Mouse (Mus musculus) embryonic facial prominence, embryonic 14.5 days (tissue): ENCODE measurements around the gene Entpd2. TPM values are rescaled to one million over a fixed set of nuclear protein-coding genes. Genes with fewer than 3 reads are reported as not detected.
A peak's percentile ranks its signal among the peaks of the same experiment; 100 is the strongest.

Experiments used
- ATAC-seq: fragments of 200-750 bp; cut with Nextera tagmentation; 2 replicates; pipeline ENCODE4 v1.8.0; 2017; ENCODE audit warnings: low read depth, moderate number of reproducible peaks, moderate TSS enrichment
- DNase-seq: peaks from one replicate; pipeline ENCODE4 v3.0.0-alpha.2; 2015; ENCODE audit warnings: low spot score
- H3K27ac ChIP-seq: fragments of 300-500 bp; sonication (generic); replicated peaks from 2 replicates; pipeline ENCODE4 v1.5.1; 2014; ENCODE audit warnings: low read depth, mild to moderate bottlenecking, low read length, moderate library complexity
- H3K27me3 ChIP-seq: fragments of 300-500 bp; sonication (generic); replicated peaks from 2 replicates; pipeline ENCODE4 v1.6.1; 2014; ENCODE audit warnings: low read length; ENCODE audit not compliant: control insufficient read depth, insufficient read depth
- H3K36me3 ChIP-seq: fragments of 300-500 bp; sonication (generic); 2 replicates; pipeline ENCODE4 v1.6.1; 2014; ENCODE audit warnings: low read length, mixed read lengths; ENCODE audit not compliant: control insufficient read depth, insufficient read depth
- H3K4me1 ChIP-seq: fragments of 300-500 bp; sonication (generic); 2 replicates; pipeline ENCODE4 v1.6.1; 2014; ENCODE audit warnings: antibody characterized with exemption, low read length; ENCODE audit not compliant: control insufficient read depth, insufficient read depth
- H3K4me2 ChIP-seq: fragments of 300-500 bp; sonication (generic); 2 replicates; pipeline ENCODE4 v1.6.1; 2014; ENCODE audit warnings: low read depth, mild to moderate bottlenecking, low read length, moderate library complexity, mixed read lengths
- H3K4me3 ChIP-seq: fragments of 300-500 bp; sonication (generic); 2 replicates; pipeline ENCODE4 v1.5.1; 2014; ENCODE audit warnings: low read depth, mild to moderate bottlenecking, low read length
- H3K9ac ChIP-seq: fragments of 300-500 bp; sonication (generic); 2 replicates; pipeline ENCODE4 v1.6.1; 2014; ENCODE audit warnings: low read depth, mild to moderate bottlenecking, low read length, moderate library complexity, mixed read lengths
- H3K9me3 ChIP-seq: fragments of 300-500 bp; sonication (generic); 2 replicates; pipeline ENCODE4 v1.6.1; 2016; ENCODE audit warnings: low read length; ENCODE audit not compliant: control insufficient read depth
- WGBS: fragments of 180-500 bp; shearing (Covaris S2); extraction: QIAGEN DNeasy Blood & Tissue Kit; methylation state at CpG from one replicate; pipeline ENCODE4 v1.1.7; 2014; 5-methylcytosine and 5-hydroxymethylcytosine counted together
- polyA plus RNA-seq: library from polyadenylated mRNA; unstranded; fragments of >200 nt; fragmentation: Nextera tagmentation; extraction: Ambion mirVana; gene quantifications from 2 replicates; pipeline ENCODE4 v1.2.1, GENCODE M21; 2014

The Entpd2 gene
- polyA plus RNA-seq, 1 experiment from 2014 or later, result 12.9 TPM

DNA sequence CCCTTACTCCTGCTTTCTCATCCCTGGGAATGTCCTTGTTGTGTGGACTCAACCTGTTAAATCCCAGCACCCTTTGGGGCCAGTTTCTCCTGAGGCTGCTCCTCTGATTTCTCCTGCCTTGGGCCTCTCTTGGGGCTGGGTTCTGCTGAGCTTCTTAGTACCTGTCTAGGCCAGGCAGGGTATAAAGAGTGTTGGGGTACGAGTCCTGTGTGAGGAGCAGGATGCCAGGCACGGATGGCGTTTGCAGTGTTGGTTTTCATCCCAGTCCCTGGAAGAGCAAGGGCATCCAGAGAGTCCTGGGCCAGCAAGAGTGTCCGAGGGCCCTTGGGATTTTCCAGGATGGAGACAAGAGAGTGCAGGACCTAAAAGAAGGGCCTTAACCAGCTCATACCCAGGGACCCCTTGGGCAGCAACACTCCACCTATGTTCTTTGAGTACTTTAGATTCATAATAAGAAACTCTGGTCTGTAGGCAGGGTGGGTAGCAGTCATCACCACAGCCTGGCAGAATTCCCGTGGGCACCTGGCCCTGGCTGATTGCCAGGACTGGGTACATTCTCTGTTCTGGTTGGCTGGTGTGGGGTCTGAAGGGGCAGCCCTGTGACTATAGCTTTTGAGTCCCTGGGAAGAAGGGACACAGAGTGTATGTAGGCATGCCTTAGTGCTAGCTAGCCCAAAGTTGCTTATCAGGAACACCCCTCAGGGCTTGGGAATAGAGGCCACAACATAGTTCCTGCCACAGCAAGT, 33.9 kb downstream of the Entpd2 start:
- H3K27ac ChIP-seq, result no peak overlapping the region
- no peaks in the 10 kb centered on the region for H3K9me3 ChIP-seq
- H3K27me3 ChIP-seq, result peaks cover 20% of the 10 kb centered on the region
- H3K4me1 ChIP-seq, result no peaks in the 10 kb centered on the region
- DNase-seq (no peak), ATAC-seq (no peak)
- 65% methylated on average over 5 of the region's 5 CpGs for WGBS
- H3K4me2 ChIP-seq, result peak overlapping the region; percentile 92
- peak overlapping the region; percentile 72 for H3K4me3 ChIP-seq
- peak overlapping the region; percentile 76 for H3K9ac ChIP-seq
- no peaks in the 10 kb centered on the region for H3K36me3 ChIP-seq

DNA sequence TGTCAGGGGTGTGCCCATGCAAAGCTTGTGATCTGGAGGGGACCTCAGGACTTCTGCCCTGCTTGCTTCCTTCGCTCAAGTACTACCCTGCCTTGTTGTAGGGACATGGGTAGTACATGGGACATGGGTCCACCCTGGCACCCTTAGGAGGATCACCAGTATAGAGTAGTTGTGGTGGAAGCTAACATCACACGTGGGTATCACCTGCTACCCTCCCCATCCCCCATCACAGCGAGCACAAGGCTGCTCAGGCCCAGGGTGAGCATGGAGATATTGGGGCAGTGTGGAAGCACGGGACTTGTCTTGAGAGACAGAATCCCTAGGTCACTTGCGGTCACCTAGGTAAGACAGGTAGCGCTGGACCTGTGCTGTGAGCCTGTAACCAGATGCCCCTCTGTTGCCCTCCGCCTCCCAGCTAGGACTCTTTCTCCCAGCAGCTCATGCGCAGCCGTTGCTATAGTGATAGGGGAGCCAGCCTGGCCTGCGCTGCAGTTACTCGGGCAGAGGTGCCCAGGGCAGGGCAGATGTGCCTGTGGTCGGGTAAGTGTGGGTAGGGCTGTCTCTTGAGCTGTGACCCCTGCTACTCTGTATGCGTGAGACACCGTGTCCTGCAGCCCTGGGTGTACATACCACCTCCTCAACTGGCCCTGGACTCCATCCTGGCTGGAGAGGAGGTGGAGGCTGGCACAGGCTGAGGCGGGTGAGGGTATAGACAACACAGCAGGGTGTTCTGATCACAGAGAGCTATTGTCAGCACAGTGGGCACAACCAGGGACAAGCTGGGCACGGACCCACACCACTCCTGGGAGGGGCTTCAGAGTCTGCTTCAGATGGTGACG, 34.9 kb downstream of the Entpd2 start:
- Histone ChIP-seq H3K9me3 (no peaks in the 10 kb centered on the region), H3K27ac (no peak overlapping the region), H3K4me2 (no peak overlapping the region), H3K27me3 (peaks cover 10% of the 10 kb centered on the region), H3K36me3 (0 out of 2 replicates have a peak, but pooled peaks cover 3% of the 10 kb centered on the region), H3K4me3 (no peak overlapping the region), H3K4me1 (no peaks in the 10 kb centered on the region), H3K9ac (no peak overlapping the region)
- DNase-seq (no peak), ATAC-seq (no peak)
- 66% methylated on average over 17 of the region's 17 CpGs for WGBS

DNA sequence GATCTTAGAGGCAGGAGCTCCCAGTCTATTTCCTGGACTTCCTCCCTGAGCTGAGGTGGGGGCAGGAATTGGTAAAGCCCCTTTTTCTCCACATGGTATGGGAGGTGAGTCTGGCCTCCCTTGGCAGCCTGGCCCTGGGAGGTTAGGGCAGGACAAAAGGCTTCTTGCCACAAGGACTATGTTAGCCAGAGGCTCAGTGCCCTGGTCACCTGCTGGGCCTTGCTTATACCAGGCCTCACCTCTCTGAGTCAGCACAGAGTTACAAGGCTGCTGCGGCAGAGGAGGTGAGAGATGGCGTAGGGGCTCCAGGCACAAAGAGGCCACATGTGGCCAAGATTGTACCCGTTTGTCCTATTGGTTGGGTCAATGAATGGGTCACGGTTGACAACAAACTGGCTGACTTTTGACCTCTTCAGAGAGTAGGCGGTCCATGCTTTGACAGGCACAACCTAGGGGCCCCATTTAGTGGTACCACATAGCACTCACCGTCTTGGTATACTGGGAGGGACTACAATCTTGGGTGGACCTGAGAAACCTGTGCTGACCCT, 35.7 kb downstream of the Entpd2 start:
- Histone ChIP-seq H3K9ac (no peak overlapping the region), H3K27me3 (0 out of 2 replicates have a peak, but pooled peaks cover 4% of the 10 kb centered on the region), H3K4me1 (no peaks in the 10 kb centered on the region), H3K4me3 (no peak overlapping the region), H3K27ac (no peak overlapping the region), H3K36me3 (0 out of 2 replicates have a peak, but pooled peaks cover 3% of the 10 kb centered on the region), H3K9me3 (no peaks in the 10 kb centered on the region), H3K4me2 (no peak overlapping the region)
- no peak for ATAC-seq
- DNase-seq, result no peak
- WGBS, result 64% methylated on average over 6 of the region's 6 CpGs

DNA sequence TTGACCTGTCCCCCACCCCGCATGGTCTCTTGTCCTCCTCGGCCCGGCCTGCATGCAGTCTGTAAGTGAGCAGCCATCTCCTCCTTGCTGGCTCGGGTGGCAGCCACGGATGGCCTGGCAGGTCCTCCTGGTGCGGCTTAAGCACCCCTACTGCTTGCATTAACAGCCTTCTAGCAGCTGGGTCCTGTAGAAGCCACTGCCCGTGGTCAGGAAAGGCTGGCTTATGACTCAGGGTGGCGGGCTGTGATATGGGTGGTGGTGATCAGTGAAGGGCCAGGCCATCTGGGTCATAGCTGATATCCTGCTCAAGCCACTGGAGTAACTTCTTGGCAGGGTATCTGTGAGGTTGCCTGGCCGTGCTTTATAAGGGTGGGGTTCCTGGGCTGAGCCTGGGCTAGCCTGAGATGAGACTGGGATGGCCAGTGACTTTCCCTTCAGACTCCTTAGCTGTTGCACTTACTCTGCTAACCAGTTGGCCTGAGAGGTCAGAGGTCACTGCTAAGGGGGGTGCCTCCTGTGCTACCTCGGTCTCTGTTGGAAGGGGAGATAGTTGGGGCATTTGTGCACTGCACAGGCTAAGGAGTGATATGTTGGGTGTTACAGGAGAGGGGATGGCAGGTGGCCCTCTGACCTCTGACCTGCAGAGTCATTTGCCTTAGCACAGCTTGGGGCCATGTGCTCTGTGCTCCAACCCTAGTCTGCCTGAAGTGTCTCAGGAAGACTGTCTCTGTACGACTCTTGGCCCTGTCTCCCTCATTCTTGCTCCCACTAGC, 36.8 kb downstream of the Entpd2 start:
- Histone ChIP-seq H3K9me3 (no peaks in the 10 kb centered on the region), H3K27ac (no peak overlapping the region), H3K4me2 (no peak overlapping the region), H3K27me3 (0 out of 2 replicates have a peak, but pooled peaks cover 4% of the 10 kb centered on the region), H3K4me1 (no peaks in the 10 kb centered on the region), H3K9ac (no peak overlapping the region), H3K36me3 (0 out of 2 replicates have a peak, but pooled peaks cover 3% of the 10 kb centered on the region), H3K4me3 (no peak overlapping the region)
- no peak for ATAC-seq
- 72% methylated on average over 11 of the region's 11 CpGs for WGBS
- no peak for DNase-seq

- DNase-seq (no peak), ATAC-seq (no peak)
- Histone ChIP-seq H3K4me1 (no peaks in the 10 kb centered on the region), H3K4me2 (no peak overlapping the region), H3K9ac (no peak overlapping the region), H3K9me3 (no peaks in the 10 kb centered on the region), H3K36me3 (0 out of 2 replicates have a peak, but pooled peaks cover 3% of the 10 kb centered on the region), H3K4me3 (no peak overlapping the region), H3K27me3 (0 out of 2 replicates have a peak, but pooled peaks cover 4% of the 10 kb centered on the region), H3K27ac (no peak overlapping the region)
- WGBS, result 87% methylated on average over 17 of the region's 17 CpGs
Measured at GRCm38 (mm10) chr2:25433101-25433500, 37.4 kb downstream of the Entpd2 start.

GRCm38 (mm10) chr2:25434292-25434691, 38.6 kb downstream of the Entpd2 start:
- Histone ChIP-seq H3K4me3 (no peak overlapping the region), H3K9ac (no peak overlapping the region), H3K4me1 (no peaks in the 10 kb centered on the region), H3K36me3 (0 out of 2 replicates have a peak, but pooled peaks cover 3% of the 10 kb centered on the region), H3K27me3 (0 out of 2 replicates have a peak, but pooled peaks cover 4% of the 10 kb centered on the region), H3K4me2 (no peak overlapping the region), H3K27ac (no peak overlapping the region), H3K9me3 (no peaks in the 10 kb centered on the region)
- DNase-seq, result no peak
- ATAC-seq, result no peak
- 92% methylated on average over 8 of the region's 8 CpGs for WGBS

GRCm38 (mm10) chr2:25436286-25436820, 40.7 kb downstream of the Entpd2 start:
- H3K4me3 ChIP-seq, result no peak overlapping the region
- H3K4me2 ChIP-seq, result no peak overlapping the region
- H3K9ac ChIP-seq, result no peak overlapping the region
- no peak overlapping the region for H3K27ac ChIP-seq
- H3K27me3 ChIP-seq, result no peaks in the 10 kb centered on the region
- 0 out of 2 replicates have a peak, but pooled peaks cover 3% of the 10 kb centered on the region for H3K36me3 ChIP-seq
- 92% methylated on average over 10 of the region's 10 CpGs for WGBS
- no peaks in the 10 kb centered on the region for H3K4me1 ChIP-seq
- no peak for DNase-seq
- H3K9me3 ChIP-seq, result no peaks in the 10 kb centered on the region
- ATAC-seq, result no peak

- WGBS, result 86% methylated on average over 20 of the region's 20 CpGs
- Histone ChIP-seq H3K27me3 (no peaks in the 10 kb centered on the region), H3K4me2 (no peak overlapping the region), H3K36me3 (0 out of 2 replicates have a peak, but pooled peaks cover 7% of the 10 kb centered on the region), H3K4me3 (no peak overlapping the region), H3K9ac (no peak overlapping the region), H3K9me3 (no peaks in the 10 kb centered on the region), H3K27ac (no peak overlapping the region), H3K4me1 (no peaks in the 10 kb centered on the region)
- ATAC-seq, result no peak
- no peak for DNase-seq
Measured at GRCm38 (mm10) chr2:25441067-25441466, 45.4 kb downstream of the Entpd2 start.
